In genomic region chr13:98016923-98017588, GRCm38 (mm10) we compare ENCODE assay signal across 8 mouse cellular contexts.
DNase-seq lines count a peak whose midpoint lies in the region; ATAC-seq and TF ChIP-seq lines count a peak whose summit lies in the region.

No protein-coding gene starts in this region.

- H3K9ac ChIP-seq in embryonic facial prominence, embryonic 14.5 days (ENCODE audit: low read depth, low read length): peak overlapping the region; percentile 58
- peak overlapping the region; percentile 57; the same call in 1 of the 2 replicates for H3K9ac ChIP-seq in intestine, embryonic 16.5 days (ENCODE audit: low read depth, low read length)
- peak overlapping the region; percentile 64 for H3K9ac ChIP-seq in limb, embryonic 14.5 days (ENCODE audit: low read depth, low read length, severe bottlenecking)

- H3K4me1 ChIP-seq in embryonic facial prominence, embryonic 14.5 days (ENCODE audit: control insufficient read depth, insufficient read depth, low read length): no peaks in the 10 kb centered on the region
- peaks cover 8% of the 10 kb centered on the region for H3K4me1 ChIP-seq in intestine, embryonic 16.5 days (ENCODE audit: control insufficient read depth, insufficient read depth, low read length)
- peaks cover 5% of the 10 kb centered on the region for H3K4me1 ChIP-seq in limb, embryonic 14.5 days (ENCODE audit: control insufficient read depth, insufficient read depth, low read length)
- H3K4me1 ChIP-seq in olfactory bulb, adult 2 months (ENCODE audit: control insufficient read depth, insufficient read depth, low read length): peaks cover 7% of the 10 kb centered on the region; the same call in 1 of the 2 replicates

- no peak for DNase-seq in frontal cortex, postnatal 10 days (ENCODE audit: low spot score in 2 of 2)
- peak; percentile 66 for DNase-seq in embryonic facial prominence, embryonic 14.5 days (ENCODE audit: low spot score)
- DNase-seq in limb, embryonic 14.5 days (ENCODE audit: low spot score): peak; percentile 65
- no peak for DNase-seq in thymus, postnatal 10 days (ENCODE audit: low spot score in 2 of 2)

- no peaks in the 10 kb centered on the region for H3K36me3 ChIP-seq in embryonic facial prominence, embryonic 14.5 days (ENCODE audit: control insufficient read depth, insufficient read depth, low read length)
- H3K36me3 ChIP-seq in intestine, embryonic 16.5 days (ENCODE audit: control insufficient read depth, insufficient read depth, low read length): no peaks in the 10 kb centered on the region
- H3K36me3 ChIP-seq in limb, embryonic 14.5 days (ENCODE audit: control insufficient read depth, insufficient read depth, low read length): no peaks in the 10 kb centered on the region

- ATAC-seq in frontal cortex, adult (ENCODE audit: low TSS enrichment): peak; percentile 98
- ATAC-seq in embryonic facial prominence, embryonic 14.5 days (ENCODE audit: low read depth): peak; percentile 81
- peak; percentile 78 for ATAC-seq in intestine, embryonic 16.5 days
- peak; percentile 60 for ATAC-seq in limb, embryonic 14.5 days (ENCODE audit: low FRiP score, low read depth)
- no peak for ATAC-seq in inflammation-experienced regulatory T-cells, adult 6 months

- TF ChIP-seq POLR2A in limb, embryonic 14.5 days (IDR thresholded peaks at IDR 0.05; ENCODE audit: borderline replicate concordance, extremely low read depth, insufficient read depth, insufficient read length): 0 out of 2 replicates have a peak, but pooled peaks have one; percentile 24
- TF ChIP-seq POLR2A in olfactory bulb, adult 2 months (IDR thresholded peaks at IDR 0.05; ENCODE audit: insufficient read depth, low read depth, low read length): no peak

- H3K27me3 ChIP-seq in embryonic facial prominence, embryonic 14.5 days (replicated peaks; ENCODE audit: control insufficient read depth, insufficient read depth, low read length): no peaks in the 10 kb centered on the region
- H3K27me3 ChIP-seq in intestine, embryonic 16.5 days (replicated peaks; ENCODE audit: control insufficient read depth, insufficient read depth, low read length): 0 out of 2 replicates have a peak, but pooled peaks cover 4% of the 10 kb centered on the region
- no peaks in the 10 kb centered on the region for H3K27me3 ChIP-seq in limb, embryonic 14.5 days (ENCODE audit: control insufficient read depth, insufficient read depth, low read length)

- no peak overlapping the region for H3K27ac ChIP-seq in embryonic facial prominence, embryonic 14.5 days (replicated peaks; ENCODE audit: low read depth, low read length)
- no peak overlapping the region for H3K27ac ChIP-seq in intestine, embryonic 16.5 days (ENCODE audit: low read length)
- peak overlapping the region; percentile 79; the same call in 1 of the 2 replicates for H3K27ac ChIP-seq in limb, embryonic 14.5 days (replicated peaks; ENCODE audit: low read depth, low read length)
- H3K27ac ChIP-seq in olfactory bulb, adult 2 months (ENCODE audit: insufficient read depth, low read depth, low read length): no peak overlapping the region

- H3K4me2 ChIP-seq in embryonic facial prominence, embryonic 14.5 days (ENCODE audit: low read depth, low read length): peak overlapping the region; percentile 76
- H3K4me2 ChIP-seq in intestine, embryonic 16.5 days (ENCODE audit: low read depth, low read length): peak overlapping the region; percentile 80
- H3K4me2 ChIP-seq in limb, embryonic 14.5 days (replicated peaks; ENCODE audit: low read depth, low read length, severe bottlenecking): peak overlapping the region; percentile 88

- no peak for TF ChIP-seq CTCF in olfactory bulb, adult 2 months (IDR thresholded peaks at IDR 0.05; ENCODE audit: insufficient read depth, low read depth, low read length)

- H3K4me3 ChIP-seq in embryonic facial prominence, embryonic 14.5 days (ENCODE audit: low read depth, low read length): peak overlapping the region; percentile 39
- peak overlapping the region; percentile 48 for H3K4me3 ChIP-seq in intestine, embryonic 16.5 days (ENCODE audit: low read length)
- peak overlapping the region; percentile 49 for H3K4me3 ChIP-seq in limb, embryonic 14.5 days (replicated peaks; ENCODE audit: low read length)
- peak overlapping the region; percentile 34 for H3K4me3 ChIP-seq in olfactory bulb, adult 2 months (ENCODE audit: insufficient read depth, low read depth, low read length)

- no peaks in the 10 kb centered on the region for H3K9me3 ChIP-seq in embryonic facial prominence, embryonic 14.5 days (ENCODE audit: control insufficient read depth, low read length)
- H3K9me3 ChIP-seq in intestine, embryonic 16.5 days (ENCODE audit: control insufficient read depth, low read length): no peaks in the 10 kb centered on the region
- no peaks in the 10 kb centered on the region for H3K9me3 ChIP-seq in limb, embryonic 14.5 days (ENCODE audit: control insufficient read depth, low read length)

- 22% methylated on average over 12 of the region's 12 CpGs for WGBS in embryonic facial prominence, embryonic 14.5 days
- 26% methylated on average over 12 of the region's 12 CpGs for WGBS in intestine, embryonic 16.5 days
- 19% methylated on average over 12 of the region's 12 CpGs for WGBS in limb, embryonic 14.5 days
- 30% methylated on average over 12 of the region's 12 CpGs for WGBS in olfactory bulb, adult 2 months

Comparison
In these comparisons a context has a peak if more than half of its experiments do, and no peak if none do; other contexts are left out.
1. DNase-seq: peak in embryonic facial prominence, embryonic 14.5 days (single experiment) and limb, embryonic 14.5 days (single experiment); none in frontal cortex, postnatal 10 days (0 of 2) and thymus, postnatal 10 days (0 of 2).
2. Peak in every context shown above with its lines, with median percentiles within 50 percentile points of each other: H3K4me2 ChIP-seq, H3K4me3 ChIP-seq and H3K9ac ChIP-seq.